Mouse (Mus musculus): ENCODE measurements around the gene Tns1.

GRCm38 (mm10) chr1:73942243-73942642 is 182.0 kb downstream of the Tns1 start:
- TF ChIP-seq CTCF (IDR thresholded peaks at IDR 0.05; ENCODE audit: low read depth, low read length): no peak
- TF ChIP-seq POLR2A (IDR thresholded peaks at IDR 0.05; ENCODE audit: extremely low read depth, insufficient read depth, low read length): no peak

All from liver, adult 2 months (tissue).